Mouse (Mus musculus) adipocyte (in vitro differentiated cells): ENCODE measurements at regions not wholly inside any gene's neighbourhood (a gene's known extent, or its start where the extent isn't known, plus 50 kb on each side); places are given as distances from the start of the nearest gene placed in this dataset.

Experiments
- DNase-seq: peaks from one replicate; pipeline ENCODE4 v3.0.0-alpha.2; 2016; ENCODE audit warnings: low spot score

GRCm38 (mm10) chr2:122863343-122863970 lies 98.4 kb downstream of the Sqor start:
- no peak for DNase-seq

DNA sequence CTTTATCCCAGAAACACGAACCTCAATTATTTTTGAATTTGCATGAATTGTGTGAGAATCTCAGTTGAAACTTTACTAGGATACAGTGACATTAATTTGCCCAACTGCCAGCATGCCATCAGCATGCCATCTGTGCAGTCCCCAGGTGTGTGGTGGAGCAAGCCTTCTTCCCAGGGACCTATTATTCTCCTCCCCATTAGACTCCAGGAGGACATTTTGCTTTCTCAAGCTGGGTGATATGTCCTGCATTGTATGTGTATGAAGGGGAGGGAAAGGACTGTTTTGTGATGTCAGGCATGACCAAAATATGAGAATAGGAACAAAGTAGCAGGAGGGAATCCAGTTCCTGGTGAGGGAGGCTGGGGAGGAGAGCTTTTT lies 98.9 kb downstream of the Sqor start:
- no peak for DNase-seq

DNA sequence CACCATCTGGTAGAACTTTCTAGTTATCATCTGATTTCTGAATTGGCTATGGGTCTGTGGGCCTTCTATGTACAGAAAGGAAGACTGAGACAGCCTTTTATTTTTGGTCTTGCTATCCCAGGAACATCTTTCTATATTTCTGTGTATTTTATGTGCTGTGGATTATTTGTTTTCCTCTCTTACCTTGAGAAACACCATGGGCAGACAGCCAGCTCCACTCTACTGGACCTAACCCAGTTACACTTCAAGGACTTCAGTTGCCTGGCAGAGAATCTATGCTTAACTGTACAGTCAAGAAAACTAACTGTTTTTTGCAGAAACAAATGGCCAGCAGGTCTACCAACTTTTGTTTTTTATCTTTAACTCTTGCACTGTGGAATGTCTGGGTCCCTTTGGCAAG lies 122.1 kb downstream of the Sqor start:
- DNase-seq = no peak

DNA sequence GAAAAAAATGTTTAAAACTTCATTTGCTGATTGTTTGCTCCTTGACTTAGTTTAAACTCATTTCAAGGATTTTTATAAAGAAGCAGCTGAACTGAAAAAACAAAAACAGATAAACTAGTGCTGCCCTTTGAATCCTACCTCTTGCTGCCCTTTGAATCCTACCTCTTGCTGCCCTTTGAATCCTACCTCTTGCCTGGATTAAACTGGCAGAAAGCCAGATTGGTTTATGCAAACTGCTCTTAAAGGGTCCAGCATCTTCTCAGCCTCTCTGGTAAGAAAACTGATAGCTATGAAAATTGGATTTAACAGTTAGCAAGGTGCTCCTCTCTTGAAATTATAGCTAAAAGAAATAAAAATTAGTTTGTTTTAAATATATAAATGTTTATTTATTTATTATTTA lies 122.5 kb downstream of the Sqor start:
- no peak for DNase-seq

GRCm38 (mm10) chr2:122905129-122906072 lies 140.4 kb downstream of the Sqor start:
- DNase-seq = no peak

GRCm38 (mm10) chr2:122916772-122917171 lies 151.7 kb downstream of the Sqor start:
- DNase-seq = peak; percentile 29

DNA sequence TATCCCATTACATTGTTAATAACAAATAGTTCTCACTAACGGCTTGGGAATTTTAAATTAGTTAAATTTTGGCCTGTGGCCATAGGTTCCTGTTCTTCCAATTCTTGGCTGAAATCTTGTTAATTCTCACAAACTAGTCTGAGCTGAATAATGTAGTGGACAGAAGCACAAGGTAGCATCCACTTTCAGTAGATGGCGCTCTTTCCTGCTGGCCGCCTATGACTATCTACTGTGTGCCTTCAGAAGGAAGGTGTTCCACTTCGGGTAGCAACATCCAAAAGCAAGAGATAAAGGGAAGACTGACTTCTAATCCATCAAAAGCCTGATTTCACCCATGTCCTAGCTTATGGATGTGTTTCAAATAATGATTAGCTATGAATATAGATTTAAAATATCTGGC lies 172.9 kb downstream of the Sqor start:
- no peak for DNase-seq

DNA sequence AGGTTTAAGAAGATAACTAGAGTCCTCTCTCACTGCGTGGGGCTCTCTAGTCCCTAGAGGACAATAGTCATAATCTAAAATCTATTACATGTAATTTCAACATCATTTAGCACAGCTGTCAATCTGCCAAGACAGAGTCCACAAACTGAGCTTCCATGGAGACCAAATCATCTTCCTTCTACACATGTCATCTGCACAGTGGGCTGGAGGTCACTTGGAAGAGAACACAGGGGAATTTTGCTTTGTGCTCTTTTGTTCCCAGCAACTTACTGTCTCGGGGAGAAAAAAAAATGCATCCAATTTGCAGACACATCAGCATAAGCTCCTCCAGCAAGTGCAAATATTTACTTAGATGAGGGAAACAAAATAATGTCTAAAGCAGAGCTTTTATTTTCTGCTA lies 179.8 kb downstream of the Sqor start:
- DNase-seq = peak; percentile 61

DNA sequence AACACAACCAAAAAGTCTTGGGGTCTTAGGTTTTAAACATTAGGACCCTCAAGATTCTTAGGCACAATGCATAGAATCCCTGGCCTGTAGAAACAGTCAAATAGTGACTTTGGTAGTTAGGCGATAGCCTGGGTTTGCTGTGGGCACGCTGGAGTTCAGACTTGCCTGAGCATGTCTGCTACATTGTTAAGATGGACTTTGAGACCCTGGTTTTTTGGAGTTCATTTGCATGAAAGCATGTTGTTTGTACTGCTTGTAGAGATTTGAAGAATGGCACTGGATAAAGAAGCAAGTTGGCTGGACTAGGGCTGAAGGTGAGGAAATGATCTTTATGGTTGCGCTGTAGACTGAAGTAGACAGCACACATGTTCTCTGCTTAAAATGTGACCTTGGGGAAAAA lies 180.9 kb downstream of the Sqor start:
- no peak for DNase-seq

- no peak for DNase-seq
Measured at GRCm38 (mm10) chr2:122949031-122949430, 184.0 kb downstream of the Sqor start.

DNA sequence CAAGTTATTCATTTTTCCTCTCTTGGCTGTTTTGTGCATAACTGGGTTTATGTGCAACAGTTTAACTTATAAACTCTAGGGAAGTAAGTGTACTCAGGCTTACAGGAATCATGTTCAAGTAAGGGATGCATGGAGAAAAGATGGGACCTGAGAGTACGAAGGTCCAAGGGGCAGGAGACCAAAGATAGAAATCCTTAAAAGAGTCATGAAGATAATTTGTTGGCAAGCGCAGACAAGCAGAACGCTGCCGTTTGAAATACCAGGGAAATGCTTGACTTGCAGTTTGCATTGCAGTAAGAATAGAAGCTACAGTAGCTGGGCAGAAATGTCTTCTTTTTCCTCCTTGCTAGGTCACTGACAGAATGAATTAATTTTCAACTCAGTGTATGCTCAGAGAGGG lies 196.7 kb downstream of the Sqor start:
- DNase-seq = no peak

- no peak for DNase-seq
Measured at GRCm38 (mm10) chr2:122968809-122969628, 204.0 kb downstream of the Sqor start.
